Mouse (Mus musculus) lung, embryonic 14.5 days (tissue): ENCODE results near the gene Pmpcb. TPM values are rescaled to one million over a fixed set of nuclear protein-coding genes. Genes with fewer than 3 reads are reported as not detected.

Experiments
- ATAC-seq: fragments of 200-750 bp; cut with Nextera tagmentation; 2 replicates; pipeline ENCODE4 v1.8.0; 2017; ENCODE audit warnings: mild to moderate bottlenecking, moderate TSS enrichment, moderate library complexity; ENCODE audit not compliant: insufficient read depth
- DNase-seq: peaks from one replicate; pipeline ENCODE4 v3.0.0-alpha.2; 2015
- H3K27ac ChIP-seq: fragments of 300-500 bp; sonication (generic); 2 replicates; pipeline ENCODE4 v1.5.1; 2014; ENCODE audit warnings: low read depth, mild to moderate bottlenecking, moderate library complexity
- H3K27me3 ChIP-seq: fragments of 300-500 bp; sonication (generic); 2 replicates; pipeline ENCODE4 v1.6.1; 2014; ENCODE audit warnings: low read length, control low read depth; ENCODE audit not compliant: insufficient read depth
- H3K36me3 ChIP-seq: fragments of 300-500 bp; sonication (generic); 2 replicates; pipeline ENCODE4 v1.6.1; 2014; ENCODE audit warnings: control low read depth; ENCODE audit not compliant: insufficient read depth
- H3K4me1 ChIP-seq: fragments of 300-500 bp; sonication (generic); 2 replicates; pipeline ENCODE4 v1.6.1; 2014; ENCODE audit warnings: antibody characterized with exemption, control low read depth; ENCODE audit not compliant: insufficient read depth
- H3K4me2 ChIP-seq: fragments of 300-500 bp; sonication (generic); 2 replicates; pipeline ENCODE4 v1.6.1; 2014; ENCODE audit warnings: mild to moderate bottlenecking
- H3K4me3 ChIP-seq: fragments of 300-500 bp; sonication (generic); 2 replicates; pipeline ENCODE4 v1.5.1; 2014; ENCODE audit warnings: low read depth, low read length
- H3K9ac ChIP-seq: fragments of 300-500 bp; sonication (generic); 2 replicates; pipeline ENCODE4 v1.6.1; 2014
- H3K9me3 ChIP-seq: fragments of 300-500 bp; sonication (generic); 2 replicates; pipeline ENCODE4 v1.6.1; 2016; ENCODE audit warnings: low read depth, low read length, control low read depth
- CTCF ChIP-seq: IDR thresholded peaks from 2 replicates; pipeline ENCODE4 v1.5.1; 2016; ENCODE audit warnings: antibody characterized with exemption, low read depth
- WGBS: fragments of 180-500 bp; shearing (Covaris S2); extraction: QIAGEN DNeasy Blood & Tissue Kit; methylation state at CpG from one replicate; pipeline ENCODE4 v1.1.7; 2014; 5-methylcytosine and 5-hydroxymethylcytosine counted together
- polyA plus RNA-seq: library from polyadenylated mRNA; unstranded; fragments of >200 nt; fragmentation: Nextera tagmentation; extraction: Ambion mirVana; gene quantifications from 2 replicates; pipeline ENCODE4 v1.2.1, GENCODE M21; 2014

Pmpcb gene
- polyA plus RNA-seq, 1 experiment from 2014 or later = 85.6 TPM

GRCm38 (mm10) chr5:21732177-21732911 lies 4.6 kb upstream of the Pmpcb start:
- Histone ChIP-seq H3K36me3 (no peaks in the 10 kb centered on the region), H3K27me3 (no peaks in the 10 kb centered on the region), H3K4me2 (no peak overlapping the region), H3K4me1 (no peaks in the 10 kb centered on the region), H3K9me3 (no peaks in the 10 kb centered on the region), H3K4me3 (no peak overlapping the region), H3K27ac (no peak overlapping the region), H3K9ac (no peak overlapping the region)
- DNase-seq (no peak), ATAC-seq (no peak)
- no peak for TF ChIP-seq CTCF
- 71% methylated on average over 3 of the region's 3 CpGs for WGBS

GRCm38 (mm10) chr5:21732930-21733329 lies 4.0 kb upstream of the Pmpcb start:
- ATAC-seq = peak; percentile 58
- WGBS = 36% methylated on average over 8 of the region's 8 CpGs
- Histone ChIP-seq H3K36me3 (no peaks in the 10 kb centered on the region), H3K9me3 (no peaks in the 10 kb centered on the region), H3K4me1 (peaks cover 4% of the 10 kb centered on the region; the same call in 1 of the 2 replicates), H3K27me3 (no peaks in the 10 kb centered on the region), H3K9ac (no peak overlapping the region), H3K4me3 (no peak overlapping the region), H3K27ac (no peak overlapping the region), H3K4me2 (no peak overlapping the region)
- TF ChIP-seq CTCF = peak; percentile 80
- DNase-seq = peak; percentile 82

- no peaks in the 10 kb centered on the region for H3K9me3 ChIP-seq
- 80% methylated on average over 20 of the region's 20 CpGs for WGBS
- no peak for TF ChIP-seq CTCF
- H3K4me2 ChIP-seq = peak overlapping the region; percentile 18
- no peak overlapping the region for H3K27ac ChIP-seq
- DNase-seq (peak; percentile 11), ATAC-seq (no peak)
- no peaks in the 10 kb centered on the region for H3K27me3 ChIP-seq
- H3K9ac ChIP-seq = no peak overlapping the region
- H3K36me3 ChIP-seq = peaks cover 15% of the 10 kb centered on the region
- H3K4me3 ChIP-seq = peak overlapping the region; percentile 5; the same call in 1 of the 2 replicates
- H3K4me1 ChIP-seq = peaks cover 6% of the 10 kb centered on the region; the same call in 1 of the 2 replicates
Observed at GRCm38 (mm10) chr5:21735100-21735499, 1.8 kb upstream of the Pmpcb start.

DNA sequence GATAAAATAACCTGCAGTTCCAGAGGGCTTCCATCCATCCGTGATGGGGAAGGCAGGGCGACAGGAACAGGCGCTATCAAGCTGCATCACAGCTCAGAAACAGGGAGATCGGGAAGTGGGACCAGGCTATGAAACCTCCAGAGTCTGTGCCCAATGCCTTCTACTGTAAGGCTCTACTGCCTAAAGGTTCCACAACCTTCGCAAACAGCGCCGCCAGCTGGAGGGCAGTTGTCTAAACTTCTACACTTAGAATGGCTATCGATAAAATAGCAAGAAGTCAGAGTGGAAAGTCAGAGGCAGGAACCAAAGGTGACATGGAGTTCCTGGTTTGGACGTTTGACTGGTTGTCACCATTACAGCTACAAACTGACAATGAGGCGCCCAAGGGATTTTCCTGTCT lies 1.4 kb upstream of the Pmpcb start:
- H3K9ac ChIP-seq = no peak overlapping the region
- H3K27ac ChIP-seq = no peak overlapping the region
- 27% methylated on average over 10 of the region's 10 CpGs for WGBS
- DNase-seq (peak; percentile 81), ATAC-seq (no peak)
- peak overlapping the region; percentile 18 for H3K4me2 ChIP-seq
- peaks cover 20% of the 10 kb centered on the region for H3K36me3 ChIP-seq
- peaks cover 6% of the 10 kb centered on the region; the same call in 1 of the 2 replicates for H3K4me1 ChIP-seq
- no peaks in the 10 kb centered on the region for H3K9me3 ChIP-seq
- H3K27me3 ChIP-seq = no peaks in the 10 kb centered on the region
- peak; percentile 72 for TF ChIP-seq CTCF
- peak overlapping the region; percentile 5; the same call in 1 of the 2 replicates for H3K4me3 ChIP-seq

GRCm38 (mm10) chr5:21736046-21736445 lies 895 bp upstream of the Pmpcb start:
- H3K27ac ChIP-seq = no peak overlapping the region
- peaks cover 6% of the 10 kb centered on the region; the same call in 1 of the 2 replicates for H3K4me1 ChIP-seq
- no peaks in the 10 kb centered on the region for H3K9me3 ChIP-seq
- H3K4me2 ChIP-seq = no peak overlapping the region
- H3K9ac ChIP-seq = no peak overlapping the region
- no peak overlapping the region for H3K4me3 ChIP-seq
- WGBS = 76% methylated on average over 11 of the region's 11 CpGs
- DNase-seq (no peak), ATAC-seq (no peak)
- H3K36me3 ChIP-seq = peaks cover 23% of the 10 kb centered on the region
- no peaks in the 10 kb centered on the region for H3K27me3 ChIP-seq
- TF ChIP-seq CTCF = no peak

DNA sequence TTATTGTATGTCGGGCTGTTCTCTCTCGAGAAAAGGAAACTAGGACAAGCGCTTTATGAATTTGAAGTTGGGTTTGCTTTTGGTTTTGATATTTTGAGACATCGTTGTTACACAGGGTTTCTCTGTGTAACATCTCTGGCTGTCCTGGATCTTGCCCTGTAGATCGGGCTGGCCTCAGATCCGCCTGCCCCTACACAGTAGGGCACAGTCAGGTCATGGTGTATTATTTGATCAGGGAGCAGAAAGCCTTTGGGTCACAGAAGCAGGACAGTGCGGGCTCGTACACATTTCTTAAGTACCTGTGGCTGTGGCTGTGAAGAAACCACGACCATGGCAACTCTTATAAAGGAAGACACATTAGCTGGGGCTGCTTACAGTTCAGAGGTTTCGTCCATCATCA lies 679 bp downstream of the Pmpcb start:
- ATAC-seq = peak; percentile 46; the same call in 1 of the 2 replicates
- Histone ChIP-seq H3K36me3 (peaks cover 39% of the 10 kb centered on the region), H3K9ac (peak overlapping the region; percentile 88), H3K27me3 (no peaks in the 10 kb centered on the region), H3K27ac (peak overlapping the region; percentile 81; the same call in 1 of the 2 replicates), H3K4me2 (peak overlapping the region; percentile 93), H3K4me3 (peak overlapping the region; percentile 90), H3K9me3 (no peaks in the 10 kb centered on the region), H3K4me1 (peaks cover 6% of the 10 kb centered on the region; the same call in 1 of the 2 replicates)
- TF ChIP-seq CTCF = no peak
- no peak for DNase-seq
- WGBS = 22% methylated on average over 10 of the region's 10 CpGs

- 87% methylated on average over 11 of the region's 11 CpGs for WGBS
- H3K9me3 ChIP-seq = no peaks in the 10 kb centered on the region
- H3K27ac ChIP-seq = no peak overlapping the region
- no peak overlapping the region for H3K4me2 ChIP-seq
- DNase-seq (no peak), ATAC-seq (no peak)
- no peak overlapping the region for H3K4me3 ChIP-seq
- no peak overlapping the region for H3K9ac ChIP-seq
- TF ChIP-seq CTCF = no peak
- peaks cover 54% of the 10 kb centered on the region for H3K36me3 ChIP-seq
- no peaks in the 10 kb centered on the region for H3K27me3 ChIP-seq
- peaks cover 6% of the 10 kb centered on the region; the same call in 1 of the 2 replicates for H3K4me1 ChIP-seq
Observed at GRCm38 (mm10) chr5:21739120-21739519, 2.2 kb downstream of the Pmpcb start.
